Mouse (Mus musculus): Measurements from ENCODE around the gene Rab19.
"Not testable (repeated sequence)": the region's sequence is repeated elsewhere in the genome, so short reads cannot be mapped to it uniquely, and the experiment has no call there.

GRCm38 (mm10) chr6:39378161-39378835 is 2.7 kb upstream of the Rab19 start:
- TF ChIP-seq POLR2A (IDR thresholded peaks at IDR 0.05; ENCODE audit: insufficient read depth, low read length); CTCF (IDR thresholded peaks at IDR 0.05; ENCODE audit: low read depth, low read length); EP300 (IDR thresholded peaks at IDR 0.05; ENCODE audit: insufficient read depth, low read depth, low read length): not testable (repeated sequence)

Data from ES-Bruce4 (cell line).